Mouse (Mus musculus): Measurements from ENCODE around the gene Uevld.

- TF ChIP-seq CTCF (IDR thresholded peaks at IDR 0.05; ENCODE audit: low read depth), result no peak
- no peak for TF ChIP-seq EP300 (IDR thresholded peaks at IDR 0.05; ENCODE audit: low read depth)
These were observed 36.3 kb downstream of the Uevld start for GRCm38 (mm10) chr7:46922075-46922474.
